In genomic region chr16:8738542-8739514, GRCm38 (mm10) we compare ENCODE assay signal across 1 mouse cellular context.
A peak's percentile ranks its signal among the peaks of the same experiment; 100 is the strongest.
TF ChIP-seq lines count a peak whose summit lies in the region.

No protein-coding gene starts in this region.

TF ChIP-seq in CH12.LX, 34 proteins besides CTCF, POLR2A, EP300 and RAD21 (continued from another document):
- TF ChIP-seq TBP (conservative IDR thresholded peaks at IDR 0.05; ENCODE audit: low read depth, low read length), result no peak
- peak; percentile 80 for TF ChIP-seq NELFE (IDR thresholded peaks at IDR 0.05; ENCODE audit: low read depth, low read length)
- 0 out of 2 replicates have a peak, but pooled peaks have one; percentile 35 for TF ChIP-seq SIN3A (IDR thresholded peaks at IDR 0.05; ENCODE audit: low read length)
- no peak for TF ChIP-seq CHD1 (IDR thresholded peaks at IDR 0.05; ENCODE audit: low read depth, low read length)
- TF ChIP-seq PAX5 (IDR thresholded peaks at IDR 0.05; ENCODE audit: low read length), result no peak
- TF ChIP-seq MAX (IDR thresholded peaks at IDR 0.05; ENCODE audit: low read length), result 0 out of 2 replicates have a peak, but pooled peaks have one; percentile 49
- peak; percentile 52; the same call in 1 of the 2 replicates for TF ChIP-seq MXI1 (IDR thresholded peaks at IDR 0.05; ENCODE audit: low read depth, low read length)
